Mouse (Mus musculus) testis, adult 2 months (tissue): ENCODE results near the gene Lhfpl5. TPM values are rescaled to one million over a fixed set of nuclear protein-coding genes. Genes with fewer than 3 reads are reported as not detected.

Experiments
- H3K27ac ChIP-seq: fragments of 200-500 bp; 2 replicates; pipeline ENCODE4 v1.5.1; 2012; ENCODE audit warnings: low read depth, low read length; ENCODE audit not compliant: control insufficient read depth, insufficient read depth
- H3K27me3 ChIP-seq: fragments of 200-500 bp; 2 replicates; pipeline ENCODE4 v1.6.1; 2012; ENCODE audit warnings: mild to moderate bottlenecking, low read length, moderate library complexity; ENCODE audit not compliant: control insufficient read depth, insufficient read depth
- H3K36me3 ChIP-seq: fragments of 200-500 bp; 2 replicates; pipeline ENCODE4 v1.6.1; 2012; ENCODE audit warnings: mild to moderate bottlenecking, low read length; ENCODE audit not compliant: control insufficient read depth, insufficient read depth
- H3K4me1 ChIP-seq: fragments of 200-500 bp; 2 replicates; pipeline ENCODE4 v1.6.1; 2012; ENCODE audit warnings: low read length; ENCODE audit not compliant: control insufficient read depth, insufficient read depth
- H3K4me3 ChIP-seq: fragments of 200-500 bp; 2 replicates; pipeline ENCODE4 v1.5.1; 2012; ENCODE audit warnings: low read depth, mild to moderate bottlenecking, low read length, moderate library complexity, mixed read lengths; ENCODE audit not compliant: control insufficient read depth
- CTCF ChIP-seq: fragments of 200-500 bp; IDR thresholded peaks from 2 replicates; pipeline ENCODE4 v1.5.1; 2012; ENCODE audit warnings: low read depth, mild to moderate bottlenecking, inconsistent platforms, low read length, moderate library complexity; ENCODE audit not compliant: control insufficient read depth, insufficient read depth, insufficient replicate concordance
- POLR2A ChIP-seq: fragments of 200-500 bp; IDR thresholded peaks from 2 replicates; pipeline ENCODE4 v1.6.1; 2012; ENCODE audit warnings: low read depth, mild to moderate bottlenecking, inconsistent platforms, low read length, moderate library complexity; ENCODE audit not compliant: control insufficient read depth
- polyA plus RNA-seq: library from polyadenylated mRNA; depleted of rRNA; stranded (reverse); fragments of >200 nt; gene quantifications from 2 replicates; pipeline ENCODE4 v1.2.3, GENCODE M21; 2012

The Lhfpl5 gene
- polyA plus RNA-seq, 1 experiment = 0.10 TPM

- peaks cover 1% of the 10 kb centered on the region for H3K36me3 ChIP-seq
- H3K27me3 ChIP-seq = no peaks in the 10 kb centered on the region
- H3K27ac ChIP-seq = no peak overlapping the region
- no peak overlapping the region for H3K4me3 ChIP-seq
- TF ChIP-seq POLR2A (no peak), CTCF (no peak)
- peaks cover 13% of the 10 kb centered on the region for H3K4me1 ChIP-seq
Observed at GRCm38 (mm10) chr17:28617636-28618035, 42.2 kb downstream of the Lhfpl5 start.

GRCm38 (mm10) chr17:28618124-28618523 is 42.7 kb downstream of the Lhfpl5 start:
- Histone ChIP-seq H3K27ac (no peak overlapping the region), H3K36me3 (peaks cover 1% of the 10 kb centered on the region), H3K4me3 (no peak overlapping the region), H3K4me1 (peaks cover 13% of the 10 kb centered on the region), H3K27me3 (no peaks in the 10 kb centered on the region)
- TF ChIP-seq POLR2A (no peak), CTCF (no peak)

- Histone ChIP-seq H3K4me1 (peaks cover 13% of the 10 kb centered on the region), H3K4me3 (no peak overlapping the region), H3K27me3 (no peaks in the 10 kb centered on the region), H3K27ac (no peak overlapping the region), H3K36me3 (peaks cover 1% of the 10 kb centered on the region)
- TF ChIP-seq POLR2A (no peak), CTCF (no peak)
Observed at GRCm38 (mm10) chr17:28618775-28619174, 43.3 kb downstream of the Lhfpl5 start.

GRCm38 (mm10) chr17:28621381-28622299 is 46.2 kb downstream of the Lhfpl5 start:
- Histone ChIP-seq H3K27me3 (no peaks in the 10 kb centered on the region), H3K4me1 (peaks cover 13% of the 10 kb centered on the region), H3K36me3 (peaks cover 1% of the 10 kb centered on the region), H3K4me3 (peak overlapping the region; percentile 99), H3K27ac (peak overlapping the region; percentile 93)
- no peak; the same call in 1 of the 2 replicates for TF ChIP-seq POLR2A
- TF ChIP-seq CTCF = no peak

- peaks cover 1% of the 10 kb centered on the region for H3K36me3 ChIP-seq
- peaks cover 13% of the 10 kb centered on the region for H3K4me1 ChIP-seq
- no peak for TF ChIP-seq CTCF
- TF ChIP-seq POLR2A = peak; percentile 88
- peak within 1 kb of the TSS; percentile 93 for H3K27ac ChIP-seq
- H3K27me3 ChIP-seq = no peaks in the 10 kb centered on the region
- H3K4me3 ChIP-seq = peak within 1 kb of the TSS; percentile 99
Observed at GRCm38 (mm10) chr17:28622300-28622759, 46.9 kb downstream of the Lhfpl5 start, which contains the start of gene Srpk1. Gene Srpk1, minus strand, starts transcription at chr17:28622709.

GRCm38 (mm10) chr17:28624841-28625240 is 49.4 kb downstream of the Lhfpl5 start:
- H3K4me1 ChIP-seq = peaks cover 13% of the 10 kb centered on the region
- no peak overlapping the region for H3K4me3 ChIP-seq
- TF ChIP-seq CTCF (no peak), POLR2A (no peak)
- H3K27me3 ChIP-seq = no peaks in the 10 kb centered on the region
- H3K27ac ChIP-seq = no peak overlapping the region
- H3K36me3 ChIP-seq = no peaks in the 10 kb centered on the region; the same call in none of the 2 replicates

- Histone ChIP-seq H3K4me3 (no peak overlapping the region), H3K4me1 (peaks cover 13% of the 10 kb centered on the region), H3K27me3 (no peaks in the 10 kb centered on the region), H3K27ac (no peak overlapping the region), H3K36me3 (no peaks in the 10 kb centered on the region; the same call in none of the 2 replicates)
- TF ChIP-seq CTCF (no peak), POLR2A (no peak)
Observed at GRCm38 (mm10) chr17:28625327-28625726, 49.9 kb downstream of the Lhfpl5 start.

- H3K4me3 ChIP-seq = no peak overlapping the region
- H3K27me3 ChIP-seq = no peaks in the 10 kb centered on the region
- TF ChIP-seq POLR2A (no peak), CTCF (no peak)
- peaks cover 2% of the 10 kb centered on the region for H3K4me1 ChIP-seq
- H3K27ac ChIP-seq = no peak overlapping the region
- no peaks in the 10 kb centered on the region for H3K36me3 ChIP-seq
Observed at GRCm38 (mm10) chr17:28626937-28627336, 51.5 kb downstream of the Lhfpl5 start.
